Mouse (Mus musculus): ENCODE measurements around the gene Pgf.
A peak's percentile ranks its signal among the peaks of the same experiment; 100 is the strongest.

The Pgf gene

GRCm38 (mm10) chr12:85186361-85186760 is 8.8 kb upstream of the Pgf start:
- DNase-seq: no peak

DNA sequence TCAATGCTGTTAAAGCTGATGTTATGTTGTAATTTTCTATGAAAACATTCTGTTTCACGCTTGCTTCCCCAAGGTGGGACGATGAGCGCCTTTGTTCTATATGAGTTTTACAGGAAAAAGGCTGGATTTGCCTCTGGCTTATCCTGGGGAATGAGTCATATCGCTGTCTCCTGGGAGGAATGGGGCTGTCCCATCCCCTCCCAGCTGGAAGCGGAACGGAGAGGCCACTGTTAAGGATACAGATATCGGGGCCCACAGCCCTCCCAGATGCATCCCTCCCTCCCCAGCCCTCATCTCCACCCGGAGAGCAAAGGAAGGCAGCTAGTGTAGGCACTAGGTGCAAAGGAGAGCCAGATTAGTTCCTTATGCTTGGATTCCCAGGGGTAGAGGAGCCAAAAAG is 8.2 kb upstream of the Pgf start:
- no peak for DNase-seq

GRCm38 (mm10) chr12:85184118-85184517 is 6.5 kb upstream of the Pgf start:
- DNase-seq: no peak

- DNase-seq: no peak
Observed at GRCm38 (mm10) chr12:85182898-85183297, 5.3 kb upstream of the Pgf start.

GRCm38 (mm10) chr12:85182345-85182643 is 4.7 kb upstream of the Pgf start:
- no peak for DNase-seq

- no peak for DNase-seq
Observed at GRCm38 (mm10) chr12:85181475-85182344, 4.1 kb upstream of the Pgf start.

GRCm38 (mm10) chr12:85178294-85178693 is 704 bp upstream of the Pgf start:
- DNase-seq: no peak

DNA sequence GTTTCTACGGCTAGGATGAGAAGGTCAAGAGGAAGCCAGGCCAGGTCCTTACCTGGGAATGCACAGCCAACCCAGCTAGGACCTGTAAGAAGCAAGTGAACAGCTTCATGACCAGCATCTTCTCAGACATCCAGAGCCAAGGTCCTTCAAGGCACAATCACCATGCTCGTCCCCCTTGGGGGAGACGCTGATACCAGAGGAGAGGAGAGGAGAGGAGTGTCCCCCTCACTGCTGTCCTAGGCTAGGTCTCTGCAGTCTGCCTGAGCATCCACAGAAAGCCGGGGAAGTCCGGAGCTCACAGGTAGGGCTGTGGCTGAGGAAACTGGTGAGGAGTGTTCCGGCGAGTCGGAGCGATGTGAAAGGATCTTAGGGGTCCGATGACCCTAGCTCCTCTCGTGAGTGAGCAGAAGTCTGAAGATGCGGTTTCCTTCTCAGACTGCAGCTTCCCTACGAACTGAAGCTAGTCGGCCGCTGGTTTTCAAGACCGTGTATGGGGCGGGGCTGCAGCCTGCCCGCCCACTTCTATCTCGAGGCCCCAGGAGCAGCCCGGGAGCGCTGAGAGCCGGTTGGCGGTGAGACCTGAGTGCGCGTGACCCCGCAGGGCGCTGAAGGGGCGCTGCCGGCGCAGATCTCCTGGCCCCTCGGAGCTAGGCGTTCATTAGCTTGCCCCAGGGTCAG is 605 bp downstream of the Pgf start:
- peak; percentile 62 for DNase-seq

- no peak for DNase-seq
Observed at GRCm38 (mm10) chr12:85175926-85176845, 1.4 kb downstream of the Pgf start.

DNA sequence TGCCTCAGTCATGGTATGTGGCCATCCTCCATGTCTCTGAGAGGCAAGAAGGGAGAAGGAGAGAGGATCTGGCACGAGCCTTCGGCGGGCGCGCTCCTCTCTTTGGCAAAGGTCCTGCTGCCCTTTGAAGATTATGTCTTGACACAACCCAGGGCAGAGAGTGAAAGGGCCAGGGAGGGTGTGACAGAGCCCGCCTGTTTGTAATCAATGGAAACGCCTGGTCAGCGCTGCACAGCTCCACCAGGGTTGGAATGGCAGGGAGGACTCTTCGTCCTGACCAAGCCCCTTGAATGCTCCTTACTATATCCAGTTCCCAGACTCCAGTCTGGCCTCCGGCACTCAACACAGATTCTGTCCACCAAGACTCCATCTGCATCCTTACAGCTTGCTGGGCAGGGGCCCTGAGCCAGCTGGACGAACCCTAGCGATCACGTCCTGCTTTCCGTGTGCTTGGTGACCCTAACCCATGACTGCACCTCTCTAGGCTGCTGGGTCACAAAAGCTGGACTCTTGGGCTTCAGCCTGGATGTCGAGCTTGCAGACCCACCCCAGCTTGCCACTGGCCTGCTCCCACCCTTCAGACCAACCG is 2.4 kb downstream of the Pgf start:
- DNase-seq: no peak

GRCm38 (mm10) chr12:85174016-85174415 is 3.6 kb downstream of the Pgf start:
- no peak for DNase-seq

- no peak for DNase-seq
Observed at GRCm38 (mm10) chr12:85170948-85171307, 6.7 kb downstream of the Pgf start.

- no peak for DNase-seq
Observed at GRCm38 (mm10) chr12:85170284-85170947, 7.2 kb downstream of the Pgf start.

DNA sequence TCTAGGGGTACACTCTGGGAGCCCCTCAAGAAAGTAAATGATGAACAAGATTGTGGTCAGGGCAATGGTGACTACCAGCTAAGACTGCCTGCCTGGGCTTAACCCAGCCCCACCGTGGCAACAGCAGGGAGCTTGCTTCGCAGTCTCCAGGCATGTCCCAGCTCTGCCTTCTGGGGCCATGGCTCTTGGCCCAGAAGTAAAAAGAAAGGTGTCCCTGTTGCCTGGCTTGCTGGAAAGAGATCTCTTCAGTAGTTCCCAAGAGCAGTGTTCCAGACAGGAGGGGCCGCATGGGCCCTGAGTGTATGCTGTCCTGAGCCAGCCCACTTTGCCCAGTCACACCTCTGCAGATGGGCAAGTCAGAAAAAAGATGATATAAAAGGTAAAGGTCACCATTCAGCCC is 7.7 kb downstream of the Pgf start:
- no peak for DNase-seq

- DNase-seq: peak; percentile 91
Observed at GRCm38 (mm10) chr12:85169117-85169858, 8.3 kb downstream of the Pgf start.

DNA sequence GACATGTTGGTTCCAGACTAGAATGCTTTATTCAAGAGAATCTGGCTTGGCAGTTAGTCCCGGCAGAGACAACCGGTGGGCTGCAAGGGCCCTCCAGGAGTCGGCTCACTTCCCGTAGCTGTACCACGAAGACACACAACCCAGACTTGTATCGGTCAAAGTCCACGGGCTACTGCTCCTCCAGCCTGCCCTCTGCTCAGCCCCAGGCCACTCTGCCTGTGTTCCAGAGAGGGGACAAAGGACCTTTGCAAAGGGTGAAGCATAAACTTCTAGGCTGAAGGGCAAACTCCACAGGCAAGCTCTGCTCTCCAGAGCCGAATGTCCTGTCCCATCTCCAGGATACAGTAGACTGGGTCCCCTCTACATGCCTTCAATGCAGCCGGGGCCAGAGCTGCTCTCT is 11.0 kb downstream of the Pgf start:
- DNase-seq: no peak

DNA sequence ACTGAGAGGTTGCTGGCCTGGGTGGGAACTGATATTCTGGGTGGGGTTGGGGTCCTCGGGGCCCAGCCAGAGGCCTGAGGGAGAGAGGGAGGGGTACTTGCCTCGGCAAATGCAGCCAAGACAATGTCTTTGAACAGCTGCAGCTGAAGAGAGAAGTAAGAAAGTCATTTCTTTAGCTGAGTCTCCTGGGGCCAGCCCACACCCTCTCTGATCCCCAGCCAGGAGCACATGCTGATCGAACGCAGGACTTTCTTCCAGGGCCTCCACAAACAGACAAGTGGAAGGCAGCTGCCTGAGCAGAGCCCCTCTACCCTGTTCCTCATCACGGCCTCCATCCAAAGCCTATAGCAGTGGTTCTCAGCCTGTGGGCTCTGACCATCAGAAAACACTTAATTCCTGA is 12.6 kb downstream of the Pgf start:
- DNase-seq: no peak

DNA sequence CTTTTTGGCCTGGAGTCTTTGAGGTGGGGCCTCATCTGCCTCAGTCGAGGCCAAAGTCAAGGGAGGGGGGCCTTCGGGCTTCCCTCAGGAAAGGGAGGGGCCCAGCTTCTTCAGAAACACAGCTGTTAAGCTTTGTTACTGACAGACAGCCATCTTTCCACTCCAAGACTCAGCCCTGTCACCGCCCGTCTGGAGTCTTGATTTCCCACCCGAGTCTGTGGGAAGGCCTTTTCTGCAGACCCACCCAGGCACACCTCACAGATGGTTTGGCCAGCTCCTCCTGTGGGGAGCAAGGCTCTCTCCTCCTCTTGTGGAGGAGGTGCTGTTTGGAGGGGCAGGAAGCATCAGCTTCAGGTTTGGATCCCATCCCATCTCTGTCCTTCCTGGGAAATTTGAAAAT is 18.0 kb downstream of the Pgf start:
- DNase-seq: no peak

DNA sequence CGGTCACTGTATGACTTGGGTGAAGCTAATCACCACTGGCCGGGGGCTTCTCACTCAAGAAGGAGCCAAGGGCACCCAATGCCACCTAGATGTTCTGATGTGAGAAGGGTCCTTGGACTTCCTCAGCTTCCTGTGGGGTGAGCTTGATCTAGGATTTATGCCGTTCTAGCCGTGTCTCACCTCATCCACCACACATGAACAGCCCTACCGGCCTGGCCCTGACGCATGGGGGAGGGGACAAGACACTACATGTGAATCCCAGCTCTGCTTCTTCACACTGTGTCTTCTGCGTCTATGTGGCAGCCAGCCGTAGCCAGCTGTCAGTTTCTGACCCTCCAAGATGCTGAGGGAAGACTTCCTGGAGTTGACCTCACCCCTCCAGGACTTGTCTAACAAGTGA is 18.8 kb downstream of the Pgf start:
- DNase-seq: no peak

GRCm38 (mm10) chr12:85157797-85158460 is 19.7 kb downstream of the Pgf start:
- no peak for DNase-seq

GRCm38 (mm10) chr12:85156324-85156723 is 21.3 kb downstream of the Pgf start:
- no peak for DNase-seq

Data from thymus, postnatal 25 days (tissue).